Mouse (Mus musculus) kidney, embryonic 16.5 days (tissue): Measurements from ENCODE around the gene Klf6. TPM values are rescaled to one million over a fixed set of nuclear protein-coding genes. Genes with fewer than 3 reads are reported as not detected.

Experiments used
- ATAC-seq: fragments of 200-750 bp; cut with Nextera tagmentation; 2 replicates; pipeline ENCODE4 v1.8.0; 2017; ENCODE audit warnings: moderate TSS enrichment; ENCODE audit not compliant: low FRiP score, low TSS enrichment
- H3K27ac ChIP-seq: fragments of 300-500 bp; sonication (generic); 2 replicates; pipeline ENCODE4 v1.5.1; 2014; ENCODE audit warnings: low read length
- H3K27me3 ChIP-seq: fragments of 300-500 bp; sonication (generic); 2 replicates; pipeline ENCODE4 v1.6.1; 2014; ENCODE audit warnings: low read length, control low read depth, mixed read lengths; ENCODE audit not compliant: insufficient read depth
- H3K36me3 ChIP-seq: fragments of 300-500 bp; sonication (generic); 2 replicates; pipeline ENCODE4 v1.6.1; 2014; ENCODE audit warnings: low read length, control low read depth, mixed read lengths; ENCODE audit not compliant: insufficient read depth
- H3K4me1 ChIP-seq: fragments of 300-500 bp; sonication (generic); 2 replicates; pipeline ENCODE4 v1.6.1; 2014; ENCODE audit warnings: low read length, control low read depth, mixed read lengths; ENCODE audit not compliant: insufficient read depth
- H3K4me2 ChIP-seq: fragments of 300-500 bp; sonication (generic); replicated peaks from 2 replicates; pipeline ENCODE4 v1.6.1; 2014; ENCODE audit warnings: low read depth, low read length
- H3K4me3 ChIP-seq: fragments of 300-500 bp; sonication (generic); 2 replicates; pipeline ENCODE4 v1.5.1; 2014; ENCODE audit warnings: mild to moderate bottlenecking, low read length
- H3K9ac ChIP-seq: fragments of 300-500 bp; sonication (generic); replicated peaks from 2 replicates; pipeline ENCODE4 v1.6.1; 2014; ENCODE audit warnings: low read length
- H3K9me3 ChIP-seq: fragments of 300-500 bp; sonication (generic); 2 replicates; pipeline ENCODE4 v1.6.1; 2016; ENCODE audit warnings: low read length, control low read depth
- WGBS: fragments of 180-500 bp; shearing (Covaris S2); extraction: QIAGEN DNeasy Blood & Tissue Kit; methylation state at CpG from one replicate; pipeline ENCODE4 v1.1.7; 2014; 5-methylcytosine and 5-hydroxymethylcytosine counted together
- polyA plus RNA-seq: library from polyadenylated mRNA; unstranded; fragments of >200 nt; fragmentation: Nextera tagmentation; extraction: Ambion mirVana; gene quantifications from 2 replicates; pipeline ENCODE4 v1.2.1, GENCODE M21; 2015

Gene Klf6
- polyA plus RNA-seq, 1 experiment from 2014 or later, result 57.3 TPM

DNA sequence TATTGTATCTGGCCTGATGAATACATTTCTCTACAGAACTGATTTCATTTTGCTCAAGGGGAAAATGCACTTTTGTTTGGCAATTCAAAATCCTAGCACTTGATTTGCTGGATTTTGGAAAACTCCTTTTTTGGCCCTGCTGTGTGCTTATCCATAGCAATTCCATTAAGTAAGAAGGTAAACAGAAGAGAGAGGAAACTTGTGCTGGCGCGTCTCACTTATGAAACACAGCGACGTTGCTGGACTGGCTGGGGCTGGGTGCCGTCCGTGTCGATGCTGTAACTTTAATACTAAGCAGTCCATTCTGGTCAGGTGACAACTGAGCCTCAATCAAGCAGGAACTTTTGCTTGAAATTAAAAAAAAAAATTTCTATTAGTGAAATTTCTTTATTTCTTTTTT is 8.6 kb downstream of the Klf6 start:
- no peak overlapping the region for H3K4me3 ChIP-seq
- no peak overlapping the region for H3K4me2 ChIP-seq
- no peak for ATAC-seq
- WGBS, result 34% methylated on average over 7 of the region's 7 CpGs
- H3K27ac ChIP-seq, result peak overlapping the region; percentile 51; the same call in 1 of the 2 replicates
- peaks cover 16% of the 10 kb centered on the region; the same call in 1 of the 2 replicates for H3K4me1 ChIP-seq
- H3K9ac ChIP-seq, result no peak overlapping the region
- no peaks in the 10 kb centered on the region for H3K27me3 ChIP-seq
- peaks cover 39% of the 10 kb centered on the region for H3K36me3 ChIP-seq
- no peaks in the 10 kb centered on the region for H3K9me3 ChIP-seq

DNA sequence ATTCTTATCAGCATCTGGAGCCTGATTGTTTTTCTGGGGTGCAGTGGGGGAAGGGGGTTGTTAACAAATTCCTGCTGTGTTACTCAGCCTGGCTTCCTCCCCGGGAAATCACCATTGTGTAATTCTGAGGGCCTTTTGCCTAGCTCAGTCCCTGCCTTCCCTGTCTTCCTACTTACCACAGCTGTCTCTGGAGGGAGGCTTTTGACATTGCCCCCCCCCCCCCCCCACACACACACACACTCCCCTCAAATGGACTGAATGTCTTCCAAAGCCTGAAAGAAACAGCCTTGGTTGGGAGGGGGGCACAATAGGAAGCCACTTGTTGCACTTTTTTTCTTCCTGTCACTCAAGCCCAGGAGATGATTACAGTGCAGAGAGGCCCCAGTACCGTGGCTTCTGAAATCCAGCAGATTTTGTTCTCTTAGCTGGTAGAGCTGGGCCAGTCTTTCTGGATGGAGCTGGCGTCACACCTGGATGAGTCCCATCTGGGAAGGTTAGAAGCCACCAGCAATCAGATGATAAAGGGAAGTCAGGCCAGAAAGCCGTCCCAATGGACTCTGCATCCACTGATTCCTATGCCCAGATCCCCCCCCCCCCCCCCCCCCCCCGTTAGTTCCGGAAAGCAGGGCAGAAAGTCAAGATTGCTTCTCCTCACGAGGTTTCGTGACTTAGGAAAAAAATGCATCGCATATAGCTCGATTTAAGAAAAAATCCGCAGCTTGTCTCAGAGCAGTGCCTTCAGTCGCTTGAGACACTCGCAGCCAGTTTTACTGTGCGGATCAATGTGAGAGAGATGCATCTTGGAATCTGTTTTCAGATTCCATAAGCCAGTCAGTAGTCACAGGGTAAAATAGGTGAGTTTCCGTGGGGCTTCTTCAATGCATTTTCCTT is 9.3 kb downstream of the Klf6 start:
- no peaks in the 10 kb centered on the region for H3K27me3 ChIP-seq
- H3K4me1 ChIP-seq, result peaks cover 13% of the 10 kb centered on the region; the same call in 1 of the 2 replicates
- H3K27ac ChIP-seq, result 0 out of 2 replicates have a peak overlapping the region, but pooled peaks have one; percentile 10
- H3K4me2 ChIP-seq, result 0 out of 2 replicates have a peak overlapping the region, but pooled peaks have one; percentile 8
- H3K9ac ChIP-seq, result no peak overlapping the region
- 31% methylated on average over 13 of the region's 15 CpGs for WGBS
- no peak overlapping the region for H3K4me3 ChIP-seq
- peak; percentile 78 for ATAC-seq
- no peaks in the 10 kb centered on the region for H3K9me3 ChIP-seq
- peaks cover 32% of the 10 kb centered on the region for H3K36me3 ChIP-seq

DNA sequence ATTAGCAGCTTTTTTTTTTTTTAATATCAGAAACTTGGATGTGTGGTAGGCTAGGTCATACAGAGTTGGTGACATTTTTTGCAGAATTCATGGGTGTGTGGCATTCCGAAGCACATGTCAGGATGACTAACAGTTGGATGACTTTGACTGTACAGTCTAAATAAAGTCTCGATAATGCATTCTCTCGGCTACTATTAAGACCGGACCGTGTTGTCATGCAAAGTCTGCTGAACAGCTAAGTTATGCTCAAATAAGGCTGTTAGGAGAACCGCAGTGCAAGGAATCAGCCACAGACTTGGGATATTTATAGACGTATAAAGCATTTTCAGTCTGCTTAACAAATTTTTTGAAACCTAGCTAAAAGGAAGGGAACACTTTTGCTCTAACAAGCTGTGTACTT is 10.1 kb downstream of the Klf6 start:
- no peak overlapping the region for H3K27ac ChIP-seq

DNA sequence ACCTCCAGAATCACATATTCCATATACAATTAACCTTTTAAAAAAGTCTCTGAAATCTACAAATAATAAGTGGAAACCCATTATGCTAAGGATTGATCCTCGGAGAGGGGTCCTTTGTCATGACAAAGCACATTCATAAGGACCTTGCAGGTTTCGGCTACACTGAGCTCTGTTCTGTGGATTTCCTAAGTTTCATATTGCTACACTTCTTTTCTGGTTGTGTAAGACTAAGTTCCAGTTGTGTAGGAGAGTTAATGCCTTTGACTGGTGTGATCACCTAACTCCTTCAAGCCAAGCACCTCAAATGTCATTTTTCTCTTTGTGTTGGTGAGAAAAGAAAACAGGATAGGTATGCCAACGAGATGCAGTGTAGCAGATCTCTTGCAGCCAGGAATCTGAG is 12.4 kb downstream of the Klf6 start:
- peaks cover 1% of the 10 kb centered on the region for H3K36me3 ChIP-seq
- 82% methylated on average over 3 of the region's 3 CpGs for WGBS
- no peak overlapping the region for H3K4me3 ChIP-seq

More for the DNA sequence above, 10.1 kb downstream of the Klf6 start:
- H3K36me3 ChIP-seq, result peaks cover 24% of the 10 kb centered on the region
- no peak overlapping the region for H3K4me3 ChIP-seq
- WGBS, result 81% methylated on average over 7 of the region's 7 CpGs
- no peak overlapping the region for H3K4me2 ChIP-seq
- no peaks in the 10 kb centered on the region for H3K9me3 ChIP-seq
- no peak for ATAC-seq
- peaks cover 13% of the 10 kb centered on the region; the same call in 1 of the 2 replicates for H3K4me1 ChIP-seq
- no peaks in the 10 kb centered on the region for H3K27me3 ChIP-seq
- no peak overlapping the region for H3K9ac ChIP-seq

DNA sequence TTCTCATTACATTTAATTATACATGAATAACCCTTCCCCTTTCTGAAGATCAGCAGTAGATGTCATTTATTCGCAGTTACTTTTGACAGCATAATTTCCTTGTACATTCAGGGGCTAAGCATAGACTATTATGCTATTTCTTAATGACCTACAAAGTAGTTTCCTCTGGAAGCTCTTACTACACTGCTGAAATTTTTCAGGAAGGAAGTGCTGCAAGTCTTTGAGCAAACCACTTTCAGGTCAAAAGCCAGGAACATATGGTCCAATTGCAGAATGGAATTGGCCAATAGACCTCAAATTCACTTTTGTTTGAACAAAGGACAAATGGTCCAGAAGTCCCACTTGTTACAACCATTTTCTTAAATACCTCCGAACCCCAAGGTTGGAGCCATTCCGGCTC is 14.2 kb downstream of the Klf6 start:
- no peak overlapping the region for H3K9ac ChIP-seq
- H3K4me2 ChIP-seq, result no peak overlapping the region
- H3K36me3 ChIP-seq, result no peaks in the 10 kb centered on the region
- no peak overlapping the region for H3K27ac ChIP-seq
- H3K27me3 ChIP-seq, result no peaks in the 10 kb centered on the region
- WGBS, result 81% methylated on average over 3 of the region's 3 CpGs
- H3K4me3 ChIP-seq, result no peak overlapping the region
- ATAC-seq, result no peak
- peaks cover 3% of the 10 kb centered on the region; the same call in 1 of the 2 replicates for H3K4me1 ChIP-seq
- no peaks in the 10 kb centered on the region for H3K9me3 ChIP-seq

More for the DNA sequence above, 12.4 kb downstream of the Klf6 start:
- Histone ChIP-seq H3K27ac (no peak overlapping the region), H3K27me3 (no peaks in the 10 kb centered on the region), H3K9me3 (no peaks in the 10 kb centered on the region), H3K9ac (no peak overlapping the region), H3K4me2 (no peak overlapping the region), H3K4me1 (peaks cover 13% of the 10 kb centered on the region; the same call in 1 of the 2 replicates)
- ATAC-seq, result no peak

DNA sequence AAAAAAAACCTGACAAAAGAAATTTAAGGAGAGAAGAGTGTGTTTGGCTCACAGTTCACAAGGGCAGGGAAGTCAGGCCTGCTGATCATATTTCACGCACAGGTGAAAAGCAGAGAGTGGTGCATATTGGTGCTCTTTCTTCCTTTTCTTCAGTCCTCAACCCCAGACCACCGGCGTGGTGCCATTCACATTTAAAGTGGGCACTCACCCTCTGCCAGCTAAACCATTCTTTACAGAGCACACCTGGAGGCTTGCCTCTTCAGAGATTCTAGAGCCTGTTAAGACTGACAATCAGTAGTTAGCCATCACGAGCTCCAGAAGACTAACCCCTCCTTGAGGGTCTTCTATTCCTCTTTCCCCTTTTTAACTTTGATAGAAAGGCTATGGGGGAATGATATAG is 17.5 kb downstream of the Klf6 start:
- Histone ChIP-seq H3K36me3 (no peaks in the 10 kb centered on the region), H3K9ac (no peak overlapping the region), H3K27ac (no peak overlapping the region), H3K4me3 (no peak overlapping the region), H3K4me2 (no peak overlapping the region), H3K4me1 (no peaks in the 10 kb centered on the region), H3K9me3 (no peaks in the 10 kb centered on the region), H3K27me3 (no peaks in the 10 kb centered on the region)
- no peak for ATAC-seq
- 77% methylated on average over 4 of the region's 4 CpGs for WGBS

DNA sequence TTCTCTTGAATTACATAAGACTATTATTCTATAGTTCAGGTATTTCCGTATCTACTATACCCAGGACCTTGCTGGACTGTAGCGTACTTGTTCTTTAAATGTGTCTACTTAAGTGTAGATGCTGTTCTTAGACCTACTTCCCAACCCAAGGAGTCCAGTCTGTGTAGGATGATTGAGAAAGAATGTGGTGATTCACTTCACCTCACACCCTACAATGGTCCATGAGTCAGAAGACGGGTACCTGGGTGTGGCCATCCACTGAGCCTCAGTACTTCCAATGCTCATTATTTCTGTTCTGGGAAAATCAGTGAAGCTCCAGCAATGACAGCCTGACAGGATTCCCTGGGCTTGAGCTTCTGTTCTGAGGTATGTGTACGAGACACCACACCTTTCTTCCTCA is 25.5 kb downstream of the Klf6 start:
- no peak overlapping the region for H3K27ac ChIP-seq
- WGBS, result 93% methylated on average over 4 of the region's 4 CpGs

DNA sequence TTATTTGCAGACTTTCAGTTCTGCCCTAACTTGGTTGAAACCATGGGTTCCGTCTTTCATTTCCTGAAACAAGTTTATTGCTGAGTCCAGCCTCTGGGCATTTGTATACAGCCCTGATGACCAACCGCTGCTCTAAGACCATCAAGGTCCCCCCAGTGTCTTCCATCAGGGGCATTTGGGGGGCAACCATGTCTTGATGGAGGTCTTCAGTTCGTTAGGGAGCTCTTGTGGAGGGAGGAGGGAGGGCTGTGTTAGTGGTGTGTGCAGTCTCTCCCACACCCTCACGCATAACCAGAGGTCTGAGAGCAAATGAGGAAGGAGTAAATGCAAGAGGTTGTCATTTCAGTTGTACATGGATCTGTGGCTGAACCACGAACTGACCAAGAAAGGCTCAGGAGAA is 26.9 kb downstream of the Klf6 start:
- Histone ChIP-seq H3K36me3 (no peaks in the 10 kb centered on the region), H3K4me1 (no peaks in the 10 kb centered on the region), H3K9me3 (no peaks in the 10 kb centered on the region), H3K4me2 (no peak overlapping the region), H3K9ac (no peak overlapping the region), H3K27me3 (no peaks in the 10 kb centered on the region), H3K27ac (no peak overlapping the region), H3K4me3 (no peak overlapping the region)
- ATAC-seq, result no peak
- WGBS, result 72% methylated on average over 5 of the region's 5 CpGs

More for the DNA sequence above, 25.5 kb downstream of the Klf6 start:
- Histone ChIP-seq H3K4me3 (no peak overlapping the region), H3K4me2 (no peak overlapping the region), H3K9me3 (no peaks in the 10 kb centered on the region), H3K4me1 (no peaks in the 10 kb centered on the region), H3K27me3 (no peaks in the 10 kb centered on the region), H3K36me3 (no peaks in the 10 kb centered on the region), H3K9ac (no peak overlapping the region)
- no peak for ATAC-seq

DNA sequence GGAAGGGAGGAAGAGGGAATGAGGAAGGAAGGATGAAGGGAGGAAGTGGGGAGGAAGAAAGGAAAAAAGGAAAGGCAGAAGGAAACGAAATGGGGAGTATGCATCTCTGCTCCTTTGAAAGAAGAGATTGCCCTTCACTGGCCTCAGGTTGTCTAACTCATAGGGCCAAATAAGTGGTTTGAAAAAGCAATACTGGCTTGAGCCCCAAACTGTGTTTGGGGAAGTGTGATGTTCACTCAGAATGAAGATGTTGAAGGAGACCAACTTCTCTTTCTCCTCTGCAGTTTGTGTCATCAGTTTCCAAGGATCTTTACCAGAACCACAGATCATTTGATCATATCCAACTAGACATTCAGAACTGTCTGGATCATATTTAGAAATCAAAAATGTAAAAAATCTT is 27.4 kb downstream of the Klf6 start:
- Histone ChIP-seq H3K27ac (no peak overlapping the region), H3K9me3 (no peaks in the 10 kb centered on the region), H3K4me1 (no peaks in the 10 kb centered on the region), H3K4me2 (no peak overlapping the region), H3K9ac (no peak overlapping the region), H3K4me3 (no peak overlapping the region), H3K27me3 (no peaks in the 10 kb centered on the region), H3K36me3 (no peaks in the 10 kb centered on the region)
- ATAC-seq, result no peak
- 79% methylated on average over 1 of the region's 1 CpGs for WGBS

DNA sequence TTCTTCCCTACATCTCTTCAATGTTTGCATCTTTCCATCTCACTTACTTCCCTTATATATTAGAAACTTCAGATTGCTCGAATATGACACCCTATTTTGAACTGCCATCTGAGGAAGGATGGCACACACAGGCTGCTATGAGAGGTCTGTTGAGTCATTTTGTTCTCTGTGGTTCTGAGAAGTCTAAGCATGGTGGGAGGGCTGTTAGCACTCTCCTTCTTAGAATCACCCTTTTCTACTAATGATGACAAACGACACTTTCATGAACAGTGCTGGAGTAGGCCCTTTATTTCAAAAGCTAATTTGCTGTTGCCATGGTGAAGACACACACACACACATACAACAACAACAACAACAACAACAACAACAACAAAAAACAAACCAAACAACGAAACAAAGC is 28.8 kb downstream of the Klf6 start:
- Histone ChIP-seq H3K27ac (no peak overlapping the region), H3K4me3 (no peak overlapping the region), H3K4me2 (no peak overlapping the region), H3K9ac (no peak overlapping the region), H3K9me3 (no peaks in the 10 kb centered on the region), H3K36me3 (no peaks in the 10 kb centered on the region), H3K27me3 (no peaks in the 10 kb centered on the region), H3K4me1 (no peaks in the 10 kb centered on the region)
- WGBS, result 73% methylated on average over 3 of the region's 3 CpGs
- ATAC-seq, result no peak
